Mouse (Mus musculus) spleen, adult 2 months (tissue): ENCODE data around the gene Zfp595. TPM values are rescaled to one million over a fixed set of nuclear protein-coding genes. Genes with fewer than 3 reads are reported as not detected.
A peak's percentile ranks its signal among the peaks of the same experiment; 100 is the strongest.
"Not testable (repeated sequence)": the region's sequence is repeated elsewhere in the genome, so short reads cannot be mapped to it uniquely, and the experiment has no call there.

Source experiments
- DNase-seq, 2 experiments: peaks; one replicate each; pipeline versions ENCODE4 v3.0.0 to v3.0.0-alpha.2; 2012 to 2021; ENCODE audit warnings: low spot score in 2 of 2, low read depth in 1 of 2
- H3K27ac ChIP-seq: fragments of 200-500 bp; 2 replicates; pipeline ENCODE4 v1.5.1; 2012; ENCODE audit warnings: low read length, inconsistent platforms; ENCODE audit not compliant: insufficient read depth
- H3K27me3 ChIP-seq: fragments of 200-500 bp; 2 replicates; pipeline ENCODE4 v1.6.1; 2012; ENCODE audit warnings: mild to moderate bottlenecking, moderate library complexity, low read length, inconsistent platforms; ENCODE audit not compliant: control insufficient read depth, insufficient read depth
- H3K36me3 ChIP-seq: fragments of 200-500 bp; 2 replicates; pipeline ENCODE4 v1.6.1; 2012; ENCODE audit warnings: mild to moderate bottlenecking, low read length, inconsistent platforms; ENCODE audit not compliant: control insufficient read depth, insufficient read depth
- H3K4me1 ChIP-seq: fragments of 200-500 bp; 2 replicates; pipeline ENCODE4 v1.6.1; 2011; ENCODE audit warnings: inconsistent platforms; ENCODE audit not compliant: control insufficient read depth, insufficient read depth, insufficient read length
- H3K4me3 ChIP-seq: fragments of 200-500 bp; 2 replicates; pipeline ENCODE4 v1.5.1; 2011; ENCODE audit warnings: mild to moderate bottlenecking, inconsistent platforms; ENCODE audit not compliant: insufficient read depth, insufficient read length; ENCODE audit errors: extremely low read depth
- CTCF ChIP-seq: fragments of 200-500 bp; IDR thresholded peaks from 2 replicates; pipeline ENCODE4 v1.5.1; 2011; ENCODE audit warnings: mild to moderate bottlenecking, inconsistent platforms; ENCODE audit not compliant: insufficient read depth, insufficient read length, insufficient replicate concordance; ENCODE audit errors: extremely low read depth
- POLR2A ChIP-seq: fragments of 200-500 bp; IDR thresholded peaks from 2 replicates; pipeline ENCODE4 v1.6.1; 2011; ENCODE audit warnings: low read depth, low read length, inconsistent platforms
- WGBS: fragments of 180-500 bp; shearing (Covaris S2); methylation state at CpG from one replicate; pipeline ENCODE4 v1.1.7; 2018; 5-methylcytosine and 5-hydroxymethylcytosine counted together
- polyA plus RNA-seq: library from polyadenylated mRNA; depleted of rRNA; stranded (reverse); fragments of >200 nt; gene quantifications from 2 replicates; pipeline ENCODE4 v1.2.3, GENCODE M21; 2012; rRNA removed

Zfp595 gene
- polyA plus RNA-seq, result 0.62 and 0.77 TPM in 2 replicates

- Histone ChIP-seq H3K36me3 (no peaks in the 10 kb centered on the region), H3K27me3 (no peaks in the 10 kb centered on the region), H3K4me3 (peak within 1 kb of the TSS; percentile 73), H3K4me1 (no peaks in the 10 kb centered on the region; the same call in 1 of the 2 replicates), H3K27ac (peak within 1 kb of the TSS; percentile 65)
- TF ChIP-seq POLR2A (no peak), CTCF (peak; percentile 28; the same call in 1 of the 2 replicates)
- DNase-seq, result peak; percentile 81
- 7% methylated on average over 17 of the region's 17 CpGs for WGBS
Measured at GRCm38 (mm10) chr13:67332019-67332724, at the start of gene Zfp595. Zfp595 (minus strand) TSS chr13:67332570.

GRCm38 (mm10) chr13:67376255-67376654, 43.9 kb upstream of the Zfp595 start:
- not testable (repeated sequence) for H3K27ac ChIP-seq, H3K36me3 ChIP-seq, H3K4me3 ChIP-seq, DNase-seq, H3K4me1 ChIP-seq, H3K27me3 ChIP-seq
- 52% methylated on average over 3 of the region's 3 CpGs for WGBS

- WGBS, result 13% methylated on average over 15 of the region's 15 CpGs
- H3K4me1 ChIP-seq, H3K36me3 ChIP-seq, H3K27me3 ChIP-seq: not testable (repeated sequence)
- peak within 1 kb of the TSS; percentile 82 for H3K27ac ChIP-seq
- peak within 1 kb of the TSS; percentile 66 for H3K4me3 ChIP-seq
- DNase-seq, result peak; percentile 68 to 85
Measured at GRCm38 (mm10) chr13:67375050-67375911, 42.9 kb upstream of the Zfp595 start, which contains the start of the genes Gm28041 and Zfp456. Gm28041 (minus strand) TSS chr13:67375733. Zfp456 (minus strand) TSS chr13:67375810.

GRCm38 (mm10) chr13:67360131-67360744, 27.9 kb upstream of the Zfp595 start, which contains the start of the genes Gm28044 and Zfp953:
Gm28044 (minus strand) TSS chr13:67360536.
Zfp953 (minus strand) TSS chr13:67360605.
- TF ChIP-seq POLR2A, result no peak
- no peak for TF ChIP-seq CTCF
- Histone ChIP-seq H3K4me3 (peak within 1 kb of the TSS; percentile 80), H3K27me3 (no peaks in the 10 kb centered on the region), H3K36me3 (peaks cover 1% of the 10 kb centered on the region; the same call in 1 of the 2 replicates), H3K27ac (peak within 1 kb of the TSS; percentile 76), H3K4me1 (no peaks in the 10 kb centered on the region; the same call in 1 of the 2 replicates)
- peak; percentile 80 to 86 for DNase-seq
- WGBS, result under 1% methylated on average over 15 of the region's 15 CpGs

- no peaks in the 10 kb centered on the region for H3K27me3 ChIP-seq
- no peak overlapping the region for H3K4me3 ChIP-seq
- no peak overlapping the region for H3K27ac ChIP-seq
- no peaks in the 10 kb centered on the region for H3K4me1 ChIP-seq
- no peaks in the 10 kb centered on the region for H3K36me3 ChIP-seq
- TF ChIP-seq POLR2A (no peak), CTCF (no peak)
- no peak for DNase-seq
Measured at GRCm38 (mm10) chr13:67351854-67352253, 19.5 kb upstream of the Zfp595 start.

GRCm38 (mm10) chr13:67343422-67343821, 11.1 kb upstream of the Zfp595 start:
- Histone ChIP-seq H3K36me3 (peaks cover 13% of the 10 kb centered on the region), H3K27ac (no peak overlapping the region), H3K4me1 (no peaks in the 10 kb centered on the region), H3K4me3 (no peak overlapping the region), H3K27me3 (no peaks in the 10 kb centered on the region)
- DNase-seq, result no peak
- TF ChIP-seq CTCF (no peak), POLR2A (no peak)
- WGBS, result 91% methylated on average over 2 of the region's 2 CpGs
